Mouse (Mus musculus) limb, embryonic 10.5 days (tissue): ENCODE measurements at regions not wholly inside any gene's neighbourhood (a gene's known extent, or its start where the extent isn't known, plus 50 kb on each side); places are given as distances from the start of the nearest gene placed in this dataset.

ENCODE experiments used
- DNase-seq: peaks from one replicate; pipeline ENCODE4 v3.0.0-alpha.2; 2017; ENCODE audit warnings: low spot score
- H3K27ac ChIP-seq: fragments of 300-500 bp; sonication (generic); 2 replicates; pipeline ENCODE4 v1.5.1; 2016; ENCODE audit warnings: mild to moderate bottlenecking
- H3K27me3 ChIP-seq: fragments of 300-500 bp; sonication (generic); 2 replicates; pipeline ENCODE4 v1.6.1; 2016; ENCODE audit warnings: low read depth, mild to moderate bottlenecking; ENCODE audit not compliant: poor library complexity, severe bottlenecking
- H3K36me3 ChIP-seq: fragments of 300-500 bp; sonication (generic); 2 replicates; pipeline ENCODE4 v1.6.1; 2016; ENCODE audit warnings: mild to moderate bottlenecking, moderate library complexity
- H3K4me1 ChIP-seq: fragments of 300-500 bp; sonication (generic); 2 replicates; pipeline ENCODE4 v1.6.1; 2016
- H3K4me3 ChIP-seq: fragments of 300-500 bp; sonication (generic); 2 replicates; pipeline ENCODE4 v1.5.1; 2016; ENCODE audit warnings: mild to moderate bottlenecking, moderate library complexity
- H3K9me3 ChIP-seq: fragments of 300-500 bp; sonication (generic); replicated peaks from 2 replicates; pipeline ENCODE4 v1.6.1; 2016; ENCODE audit warnings: mild to moderate bottlenecking
- WGBS: fragments of 180-500 bp; shearing (Covaris S2); methylation state at CpG from one replicate; pipeline ENCODE4 v1.1.7; 2016; 5-methylcytosine and 5-hydroxymethylcytosine counted together

DNA sequence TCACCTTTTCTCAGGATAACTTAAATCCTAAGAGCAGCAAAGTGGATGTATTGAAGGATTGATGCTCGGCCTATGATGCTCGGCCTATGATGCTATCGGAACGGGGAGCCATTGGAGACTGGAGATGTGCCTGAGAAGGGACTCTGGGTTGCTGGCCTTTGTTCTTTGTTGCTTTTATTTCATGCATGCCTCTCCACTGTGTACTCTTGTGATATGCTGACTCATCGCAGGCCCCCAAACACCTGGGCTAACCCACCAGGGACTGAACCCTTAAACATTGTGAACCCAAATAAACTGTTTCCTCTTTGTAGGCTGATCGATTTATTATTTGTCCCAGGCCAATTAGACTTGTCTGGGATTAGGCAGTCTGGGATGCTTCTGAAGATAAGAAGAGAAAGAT lies 61.9 kb downstream of the Pdcl3 start:
- no peaks in the 10 kb centered on the region for H3K36me3 ChIP-seq
- no peak for DNase-seq
- H3K4me1 ChIP-seq, result peaks cover 18% of the 10 kb centered on the region
- no peaks in the 10 kb centered on the region for H3K9me3 ChIP-seq
- no peaks in the 10 kb centered on the region for H3K27me3 ChIP-seq
- no peak overlapping the region for H3K4me3 ChIP-seq
- H3K27ac ChIP-seq, result no peak overlapping the region
- 96% methylated on average over 6 of the region's 6 CpGs for WGBS

GRCm38 (mm10) chr1:39057304-39057703 lies 71.9 kb downstream of the Pdcl3 start:
- H3K4me1 ChIP-seq, result no peaks in the 10 kb centered on the region
- DNase-seq, result no peak
- H3K36me3 ChIP-seq, result no peaks in the 10 kb centered on the region
- H3K27me3 ChIP-seq, result no peaks in the 10 kb centered on the region
- 83% methylated on average over 6 of the region's 6 CpGs for WGBS
- no peak overlapping the region for H3K4me3 ChIP-seq
- no peak overlapping the region for H3K27ac ChIP-seq
- H3K9me3 ChIP-seq, result no peaks in the 10 kb centered on the region

DNA sequence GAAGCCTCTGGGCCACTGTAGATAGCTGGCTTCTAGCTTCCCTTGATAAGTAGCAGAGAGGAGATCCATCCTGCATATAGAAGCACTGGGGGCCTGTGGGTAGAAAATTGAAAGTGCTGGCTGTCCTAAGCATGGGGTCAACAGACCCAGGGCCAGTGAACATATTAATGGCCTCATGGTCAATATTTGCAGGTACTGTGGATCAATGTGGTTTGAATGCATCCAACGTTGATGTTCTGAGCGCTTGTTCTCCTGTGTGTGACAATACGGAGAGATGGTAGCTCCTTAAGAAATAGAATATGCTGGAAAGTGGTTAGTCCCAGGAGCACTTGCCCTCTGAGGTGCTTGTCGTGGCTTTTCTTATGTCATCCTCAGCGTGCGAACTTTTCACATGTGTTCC lies 77.1 kb downstream of the Pdcl3 start:
- 93% methylated on average over 6 of the region's 6 CpGs for WGBS
- Histone ChIP-seq H3K36me3 (no peaks in the 10 kb centered on the region), H3K27ac (no peak overlapping the region), H3K4me1 (no peaks in the 10 kb centered on the region), H3K27me3 (no peaks in the 10 kb centered on the region), H3K9me3 (no peaks in the 10 kb centered on the region), H3K4me3 (no peak overlapping the region)
- no peak for DNase-seq

DNA sequence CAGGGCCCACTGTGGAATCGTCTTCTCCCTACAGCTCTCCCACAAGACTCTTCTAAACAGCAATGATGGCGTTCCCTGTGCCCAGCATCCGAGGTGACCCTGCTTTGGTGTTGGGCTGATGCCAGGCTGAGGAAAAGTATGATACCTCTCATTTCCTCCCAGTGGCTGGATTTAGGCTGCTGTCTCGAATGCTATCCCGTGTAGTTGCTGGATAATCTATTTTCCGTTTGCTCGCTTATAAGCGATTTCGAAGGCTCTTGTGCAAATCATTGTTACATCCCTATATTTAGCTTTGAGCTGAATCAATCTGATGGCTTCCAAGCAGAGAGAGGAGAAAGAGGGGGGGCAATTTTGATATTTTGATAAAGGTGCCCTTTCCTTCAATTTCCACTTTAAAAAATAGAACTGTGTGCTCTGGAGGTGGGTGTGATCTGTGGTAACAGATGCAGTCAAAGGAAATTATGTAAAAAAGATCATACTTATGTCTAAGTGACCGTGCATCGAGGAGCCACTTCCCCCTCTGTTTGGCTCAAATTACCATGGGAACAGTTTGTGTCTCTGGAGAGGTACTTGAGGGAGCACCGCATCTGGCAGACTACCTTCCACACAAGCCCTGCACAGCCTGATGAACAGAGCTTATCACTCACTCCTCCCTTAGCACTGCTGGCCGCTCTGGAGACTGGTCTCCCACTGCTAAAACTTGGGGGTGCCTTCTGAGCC lies 78.4 kb downstream of the Pdcl3 start:
- 83% methylated on average over 13 of the region's 13 CpGs for WGBS
- H3K4me3 ChIP-seq, result no peak overlapping the region
- DNase-seq, result no peak

DNA sequence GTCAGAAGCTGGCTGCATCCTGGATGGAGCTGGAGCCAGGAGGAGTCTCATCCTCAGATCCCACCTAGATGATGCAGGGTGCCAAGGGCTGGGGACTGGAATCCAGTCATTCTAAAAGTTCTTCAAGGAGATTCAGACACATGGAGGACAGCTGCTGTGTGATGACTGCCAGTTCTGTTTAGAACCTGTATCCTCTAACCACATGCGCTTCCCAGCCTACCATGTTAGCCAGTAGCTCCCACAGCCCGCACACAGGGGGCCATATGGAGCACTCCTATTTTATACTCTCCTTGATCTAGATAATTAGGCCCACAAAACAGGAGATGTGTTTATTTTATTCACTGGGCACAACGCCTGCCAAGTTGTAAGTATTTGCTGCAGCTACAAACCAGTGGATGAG lies 79.4 kb downstream of the Pdcl3 start:
- Histone ChIP-seq H3K27me3 (no peaks in the 10 kb centered on the region), H3K4me1 (peaks cover 9% of the 10 kb centered on the region), H3K9me3 (no peaks in the 10 kb centered on the region), H3K27ac (no peak overlapping the region), H3K4me3 (no peak overlapping the region), H3K36me3 (no peaks in the 10 kb centered on the region)
- DNase-seq, result no peak
- WGBS, result 77% methylated on average over 3 of the region's 3 CpGs

More for the DNA sequence above, 78.4 kb downstream of the Pdcl3 start:
- Histone ChIP-seq H3K27me3 (no peaks in the 10 kb centered on the region), H3K4me1 (no peaks in the 10 kb centered on the region; the same call in 1 of the 2 replicates), H3K9me3 (no peaks in the 10 kb centered on the region), H3K36me3 (no peaks in the 10 kb centered on the region), H3K27ac (no peak overlapping the region)

- Histone ChIP-seq H3K27ac (no peak overlapping the region), H3K4me3 (no peak overlapping the region), H3K27me3 (no peaks in the 10 kb centered on the region), H3K36me3 (no peaks in the 10 kb centered on the region), H3K4me1 (peaks cover 10% of the 10 kb centered on the region), H3K9me3 (no peaks in the 10 kb centered on the region)
- 76% methylated on average over 3 of the region's 3 CpGs for WGBS
- DNase-seq, result no peak
Measured at GRCm38 (mm10) chr1:39067901-39068300, 82.5 kb downstream of the Pdcl3 start.

- H3K27ac ChIP-seq, result no peak overlapping the region
- H3K36me3 ChIP-seq, result no peaks in the 10 kb centered on the region
- H3K9me3 ChIP-seq, result no peaks in the 10 kb centered on the region
- H3K27me3 ChIP-seq, result no peaks in the 10 kb centered on the region
- peaks cover 10% of the 10 kb centered on the region for H3K4me1 ChIP-seq
- H3K4me3 ChIP-seq, result no peak overlapping the region
- no peak for DNase-seq
- 58% methylated on average over 11 of the region's 11 CpGs for WGBS
Measured at GRCm38 (mm10) chr1:39069086-39069655, 83.8 kb downstream of the Pdcl3 start.

DNA sequence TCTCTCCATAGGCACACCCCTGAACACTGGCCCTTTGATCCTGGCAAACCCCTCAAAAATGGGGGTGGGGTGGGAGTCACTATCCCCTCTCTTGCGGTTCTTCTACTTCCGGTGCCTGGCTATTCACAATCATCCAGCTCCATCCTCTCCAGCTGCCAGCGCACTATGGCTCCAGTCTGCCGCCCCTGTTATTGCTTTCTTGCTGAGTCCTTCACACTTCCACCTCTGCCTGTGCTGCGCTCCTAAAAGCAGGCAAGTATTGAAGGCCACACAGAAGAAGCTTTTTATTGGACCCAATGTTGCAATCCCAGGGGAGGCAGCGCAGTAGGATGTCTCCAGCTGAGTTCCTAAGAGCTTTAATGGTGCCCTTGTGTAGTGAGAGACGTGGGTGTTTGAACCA lies 84.3 kb downstream of the Pdcl3 start:
- Histone ChIP-seq H3K36me3 (no peaks in the 10 kb centered on the region), H3K4me3 (no peak overlapping the region), H3K27me3 (no peaks in the 10 kb centered on the region), H3K27ac (no peak overlapping the region), H3K9me3 (no peaks in the 10 kb centered on the region), H3K4me1 (peaks cover 10% of the 10 kb centered on the region)
- DNase-seq, result no peak
- 49% methylated on average over 7 of the region's 7 CpGs for WGBS

DNA sequence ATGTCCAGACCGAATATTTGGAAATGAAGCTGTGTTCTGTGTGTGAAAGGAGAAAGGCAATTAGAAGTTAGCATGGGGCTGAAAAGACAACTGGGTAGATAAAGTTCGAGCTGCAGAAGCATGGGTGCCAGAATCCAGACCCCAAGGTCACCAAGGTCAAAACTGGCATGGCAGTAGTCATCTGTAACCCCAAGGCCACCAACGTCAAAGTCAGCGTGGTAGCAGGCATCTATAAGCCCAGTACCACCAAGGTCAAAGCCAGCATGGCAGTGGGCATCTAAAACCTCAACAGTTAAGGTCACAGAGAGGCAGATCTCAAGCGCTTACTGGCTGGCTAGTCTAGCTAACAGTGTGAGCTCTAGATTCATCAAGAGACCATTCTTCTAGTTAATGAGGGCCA lies 90.6 kb downstream of the Pdcl3 start:
- no peak for DNase-seq
- Histone ChIP-seq H3K4me1 (no peaks in the 10 kb centered on the region), H3K9me3 (no peaks in the 10 kb centered on the region), H3K4me3 (no peak overlapping the region), H3K36me3 (no peaks in the 10 kb centered on the region), H3K27me3 (no peaks in the 10 kb centered on the region), H3K27ac (no peak overlapping the region)
- 86% methylated on average over 5 of the region's 5 CpGs for WGBS

GRCm38 (mm10) chr1:39078584-39079315 lies 93.3 kb downstream of the Pdcl3 start:
- H3K9me3 ChIP-seq, result no peaks in the 10 kb centered on the region
- DNase-seq, result no peak
- no peak overlapping the region for H3K27ac ChIP-seq
- H3K4me1 ChIP-seq, result no peaks in the 10 kb centered on the region
- no peaks in the 10 kb centered on the region for H3K36me3 ChIP-seq
- H3K27me3 ChIP-seq, result no peaks in the 10 kb centered on the region
- H3K4me3 ChIP-seq, result no peak overlapping the region
- 80% methylated on average over 4 of the region's 4 CpGs for WGBS

- DNase-seq, result no peak
- Histone ChIP-seq H3K9me3 (no peaks in the 10 kb centered on the region), H3K27ac (no peak overlapping the region), H3K27me3 (no peaks in the 10 kb centered on the region), H3K4me1 (no peaks in the 10 kb centered on the region), H3K36me3 (no peaks in the 10 kb centered on the region), H3K4me3 (no peak overlapping the region)
- 83% methylated on average over 7 of the region's 7 CpGs for WGBS
Measured at GRCm38 (mm10) chr1:39083911-39084826, 98.8 kb downstream of the Pdcl3 start.

- 91% methylated on average over 11 of the region's 11 CpGs for WGBS
- DNase-seq, result no peak
- H3K27ac ChIP-seq, result no peak overlapping the region
- H3K36me3 ChIP-seq, result no peaks in the 10 kb centered on the region
- no peaks in the 10 kb centered on the region for H3K27me3 ChIP-seq
- H3K9me3 ChIP-seq, result no peaks in the 10 kb centered on the region
- H3K4me3 ChIP-seq, result no peak overlapping the region
- no peaks in the 10 kb centered on the region for H3K4me1 ChIP-seq
Measured at GRCm38 (mm10) chr1:39086273-39086672, 100.9 kb downstream of the Pdcl3 start.
